Mouse (Mus musculus): Measurements from ENCODE around the gene Btg2. TPM values are rescaled to one million over a fixed set of nuclear protein-coding genes. Genes with fewer than 3 reads are reported as not detected.

Gene Btg2
- polyA plus RNA-seq, 1 experiment from 2014 or later = 109 TPM

GRCm38 (mm10) chr1:134110449-134110848 is 31.5 kb upstream of the Btg2 start:
- H3K4me2 ChIP-seq (ENCODE audit: low read depth, low read length) = peak overlapping the region; percentile 49

GRCm38 (mm10) chr1:134110015-134110414 is 31.1 kb upstream of the Btg2 start:
- H3K36me3 ChIP-seq (ENCODE audit: control insufficient read depth, insufficient read depth) = no peaks in the 10 kb centered on the region
- ATAC-seq (ENCODE audit: low read depth) = peak; percentile 64
- peak overlapping the region; percentile 35 for H3K9ac ChIP-seq (ENCODE audit: low read depth, low read length)
- H3K4me2 ChIP-seq (ENCODE audit: low read depth, low read length) = peak overlapping the region; percentile 49
- H3K9me3 ChIP-seq (replicated peaks; ENCODE audit: control insufficient read depth, low read length) = no peaks in the 10 kb centered on the region
- peak overlapping the region; percentile 21; the same call in 1 of the 2 replicates for H3K4me3 ChIP-seq (ENCODE audit: low read depth, low read length)
- H3K4me1 ChIP-seq (ENCODE audit: control insufficient read depth, low read depth, low read length) = peaks cover 25% of the 10 kb centered on the region
- peak overlapping the region; percentile 89 for H3K27ac ChIP-seq (ENCODE audit: low read length)
- peaks cover 3% of the 10 kb centered on the region; the same call in 1 of the 2 replicates for H3K27me3 ChIP-seq (ENCODE audit: control insufficient read depth, insufficient read depth, low read depth, low read length)
- 76% methylated on average over 3 of the region's 3 CpGs for WGBS (ENCODE audit: insufficient replicate concordance)

More at GRCm38 (mm10) chr1:134110449-134110848, 31.5 kb upstream of the Btg2 start:
- peak; percentile 95 for ATAC-seq (ENCODE audit: low read depth)
- 29% methylated on average over 5 of the region's 5 CpGs for WGBS (ENCODE audit: insufficient replicate concordance)
- Histone ChIP-seq H3K9ac (ENCODE audit: low read depth, low read length) (peak overlapping the region; percentile 35), H3K36me3 (ENCODE audit: control insufficient read depth, insufficient read depth) (no peaks in the 10 kb centered on the region), H3K4me3 (ENCODE audit: low read depth, low read length) (peak overlapping the region; percentile 21; the same call in 1 of the 2 replicates), H3K27ac (ENCODE audit: low read length) (peak overlapping the region; percentile 89), H3K9me3 (replicated peaks; ENCODE audit: control insufficient read depth, low read length) (no peaks in the 10 kb centered on the region), H3K27me3 (ENCODE audit: control insufficient read depth, insufficient read depth, low read depth, low read length) (peaks cover 3% of the 10 kb centered on the region; the same call in 1 of the 2 replicates), H3K4me1 (ENCODE audit: control insufficient read depth, low read depth, low read length) (peaks cover 25% of the 10 kb centered on the region)

GRCm38 (mm10) chr1:134107777-134108176 is 28.9 kb upstream of the Btg2 start:
- H3K9me3 ChIP-seq (replicated peaks; ENCODE audit: control insufficient read depth, low read length) = no peaks in the 10 kb centered on the region
- H3K9ac ChIP-seq (ENCODE audit: low read depth, low read length) = no peak overlapping the region
- H3K27me3 ChIP-seq (ENCODE audit: control insufficient read depth, insufficient read depth, low read depth, low read length) = no peaks in the 10 kb centered on the region
- no peak overlapping the region for H3K27ac ChIP-seq (ENCODE audit: low read length)
- H3K4me3 ChIP-seq (ENCODE audit: low read depth, low read length) = no peak overlapping the region
- ATAC-seq (ENCODE audit: low read depth) = no peak
- no peaks in the 10 kb centered on the region for H3K36me3 ChIP-seq (ENCODE audit: control insufficient read depth, insufficient read depth)
- peaks cover 25% of the 10 kb centered on the region for H3K4me1 ChIP-seq (ENCODE audit: control insufficient read depth, low read depth, low read length)
- H3K4me2 ChIP-seq (ENCODE audit: low read depth, low read length) = no peak overlapping the region
- WGBS (ENCODE audit: insufficient replicate concordance) = 82% methylated on average over 7 of the region's 7 CpGs

- ATAC-seq (ENCODE audit: low read depth) = peak; percentile 19; the same call in 1 of the 2 replicates
Observed at GRCm38 (mm10) chr1:134106719-134107118, 27.8 kb upstream of the Btg2 start.

DNA sequence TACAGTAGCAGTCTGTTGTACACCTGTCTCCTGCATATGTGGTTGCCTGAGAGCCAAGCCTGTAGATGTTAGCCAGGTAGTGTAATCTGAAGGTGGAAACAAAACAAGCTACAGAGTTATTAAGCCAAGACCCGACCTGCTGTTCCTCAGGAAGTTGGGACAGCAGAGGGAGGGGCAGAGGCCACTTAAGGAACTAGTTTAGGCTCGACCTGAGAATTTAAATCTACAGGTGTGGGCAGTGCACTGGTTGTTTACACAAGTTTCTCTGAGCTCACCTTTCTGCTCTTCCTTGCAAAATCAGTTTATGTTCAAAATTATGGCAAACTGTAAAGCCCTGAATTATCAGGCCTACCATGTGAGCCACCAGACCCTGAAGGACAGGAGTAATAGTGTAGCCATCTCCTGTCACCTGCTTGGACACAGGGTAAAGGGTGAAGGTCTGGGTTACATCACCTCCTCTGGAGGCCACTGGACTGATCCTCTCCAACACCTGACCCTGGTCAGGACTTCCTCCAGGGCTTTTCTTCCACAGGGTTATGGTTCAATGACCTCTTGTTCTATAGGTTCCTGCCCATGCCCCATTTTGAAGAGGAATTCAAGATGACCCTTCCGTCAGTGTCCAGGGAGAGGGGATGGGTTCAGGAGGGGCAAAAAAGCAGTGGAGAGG is 27.0 kb upstream of the Btg2 start:
- Histone ChIP-seq H3K4me3 (ENCODE audit: low read depth, low read length) (no peak overlapping the region), H3K9ac (ENCODE audit: low read depth, low read length) (no peak overlapping the region), H3K4me1 (ENCODE audit: control insufficient read depth, low read depth, low read length) (peaks cover 19% of the 10 kb centered on the region), H3K27ac (ENCODE audit: low read length) (no peak overlapping the region), H3K27me3 (ENCODE audit: control insufficient read depth, insufficient read depth, low read depth, low read length) (no peaks in the 10 kb centered on the region), H3K4me2 (ENCODE audit: low read depth, low read length) (no peak overlapping the region), H3K36me3 (ENCODE audit: control insufficient read depth, insufficient read depth) (no peaks in the 10 kb centered on the region), H3K9me3 (replicated peaks; ENCODE audit: control insufficient read depth, low read length) (no peaks in the 10 kb centered on the region)
- WGBS (ENCODE audit: insufficient replicate concordance) = 39% methylated on average over 3 of the region's 3 CpGs
- ATAC-seq (ENCODE audit: low read depth) = no peak

More at GRCm38 (mm10) chr1:134106719-134107118, 27.8 kb upstream of the Btg2 start:
- Histone ChIP-seq H3K27me3 (ENCODE audit: control insufficient read depth, insufficient read depth, low read depth, low read length) (no peaks in the 10 kb centered on the region), H3K36me3 (ENCODE audit: control insufficient read depth, insufficient read depth) (no peaks in the 10 kb centered on the region), H3K4me3 (ENCODE audit: low read depth, low read length) (no peak overlapping the region), H3K4me2 (ENCODE audit: low read depth, low read length) (no peak overlapping the region), H3K4me1 (ENCODE audit: control insufficient read depth, low read depth, low read length) (peaks cover 25% of the 10 kb centered on the region), H3K9me3 (replicated peaks; ENCODE audit: control insufficient read depth, low read length) (no peaks in the 10 kb centered on the region), H3K9ac (ENCODE audit: low read depth, low read length) (no peak overlapping the region), H3K27ac (ENCODE audit: low read length) (no peak overlapping the region)
- WGBS (ENCODE audit: insufficient replicate concordance) = 2% methylated on average over 5 of the region's 5 CpGs

- Histone ChIP-seq H3K4me3 (ENCODE audit: low read depth, low read length) (no peak overlapping the region), H3K4me2 (ENCODE audit: low read depth, low read length) (no peak overlapping the region), H3K9ac (ENCODE audit: low read depth, low read length) (no peak overlapping the region), H3K27me3 (ENCODE audit: control insufficient read depth, insufficient read depth, low read depth, low read length) (no peaks in the 10 kb centered on the region), H3K36me3 (ENCODE audit: control insufficient read depth, insufficient read depth) (no peaks in the 10 kb centered on the region), H3K4me1 (ENCODE audit: control insufficient read depth, low read depth, low read length) (peaks cover 17% of the 10 kb centered on the region), H3K9me3 (replicated peaks; ENCODE audit: control insufficient read depth, low read length) (no peaks in the 10 kb centered on the region), H3K27ac (ENCODE audit: low read length) (no peak overlapping the region)
- no peak for ATAC-seq (ENCODE audit: low read depth)
- 47% methylated on average over 9 of the region's 11 CpGs for WGBS (ENCODE audit: insufficient replicate concordance)
Observed at GRCm38 (mm10) chr1:134105043-134105763, 26.3 kb upstream of the Btg2 start.

DNA sequence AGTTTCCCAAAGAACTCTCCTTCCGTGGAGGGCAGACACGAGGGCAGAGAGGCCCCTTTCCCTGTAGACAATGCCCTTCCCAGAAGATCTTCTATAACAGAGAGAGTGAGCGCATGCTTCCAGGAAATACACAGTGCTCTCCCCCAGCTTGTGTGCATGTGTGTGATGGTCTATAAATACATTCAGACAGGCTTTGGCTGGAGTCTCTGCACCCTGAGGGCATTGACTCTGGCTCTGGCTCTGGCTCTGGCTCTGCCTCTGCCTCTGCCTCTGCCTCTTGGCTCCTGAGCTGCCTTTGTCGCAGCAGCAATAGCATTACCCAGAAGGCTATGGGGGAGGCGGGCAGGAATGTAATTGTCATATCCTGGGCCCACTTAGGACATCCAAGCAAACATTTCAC is 24.9 kb upstream of the Btg2 start:
- no peak overlapping the region for H3K4me2 ChIP-seq (ENCODE audit: low read depth, low read length)
- H3K36me3 ChIP-seq (ENCODE audit: control insufficient read depth, insufficient read depth) = no peaks in the 10 kb centered on the region
- no peaks in the 10 kb centered on the region for H3K27me3 ChIP-seq (ENCODE audit: control insufficient read depth, insufficient read depth, low read depth, low read length)
- no peak overlapping the region for H3K9ac ChIP-seq (ENCODE audit: low read depth, low read length)
- peaks cover 25% of the 10 kb centered on the region for H3K4me1 ChIP-seq (ENCODE audit: control insufficient read depth, low read depth, low read length)
- ATAC-seq (ENCODE audit: low read depth) = no peak
- H3K4me3 ChIP-seq (ENCODE audit: low read depth, low read length) = no peak overlapping the region
- 69% methylated on average over 5 of the region's 5 CpGs for WGBS (ENCODE audit: insufficient replicate concordance)
- H3K9me3 ChIP-seq (replicated peaks; ENCODE audit: control insufficient read depth, low read length) = no peaks in the 10 kb centered on the region
- 0 out of 2 replicates have a peak overlapping the region, but pooled peaks have one; percentile 19 for H3K27ac ChIP-seq (ENCODE audit: low read length)

- H3K9ac ChIP-seq (ENCODE audit: low read depth, low read length) = no peak overlapping the region
- H3K27ac ChIP-seq (ENCODE audit: low read length) = no peak overlapping the region
- H3K4me3 ChIP-seq (ENCODE audit: low read depth, low read length) = no peak overlapping the region
- H3K27me3 ChIP-seq (ENCODE audit: control insufficient read depth, insufficient read depth, low read depth, low read length) = no peaks in the 10 kb centered on the region
- no peaks in the 10 kb centered on the region for H3K36me3 ChIP-seq (ENCODE audit: control insufficient read depth, insufficient read depth)
- no peak overlapping the region for H3K4me2 ChIP-seq (ENCODE audit: low read depth, low read length)
- ATAC-seq (ENCODE audit: low read depth) = no peak
- no peaks in the 10 kb centered on the region for H3K9me3 ChIP-seq (replicated peaks; ENCODE audit: control insufficient read depth, low read length)
- peaks cover 46% of the 10 kb centered on the region for H3K4me1 ChIP-seq (ENCODE audit: control insufficient read depth, low read depth, low read length)
- WGBS (ENCODE audit: insufficient replicate concordance) = 56% methylated on average over 3 of the region's 3 CpGs
Observed at GRCm38 (mm10) chr1:134101593-134101992, 22.7 kb upstream of the Btg2 start.

DNA sequence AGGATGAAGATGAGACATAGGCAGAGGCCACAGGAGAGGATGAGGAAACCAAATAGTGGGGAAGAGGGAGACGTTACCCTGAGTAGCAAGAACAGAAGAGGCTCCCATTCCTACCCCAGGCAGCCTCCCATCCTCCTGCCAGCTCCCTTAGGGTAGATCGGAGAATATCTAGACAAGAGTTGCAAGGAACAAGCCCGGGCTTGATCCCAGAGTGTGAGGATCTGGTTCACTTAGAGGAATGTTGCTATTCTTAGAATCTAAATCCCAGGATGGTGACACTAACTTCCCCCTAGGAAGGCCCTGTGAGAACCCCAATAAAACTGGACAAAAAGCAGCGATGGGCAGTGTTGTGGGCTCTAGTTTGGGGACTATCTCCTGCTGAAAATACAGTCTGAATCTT is 22.0 kb upstream of the Btg2 start:
- Histone ChIP-seq H3K4me2 (ENCODE audit: low read depth, low read length) (no peak overlapping the region), H3K27ac (ENCODE audit: low read length) (no peak overlapping the region), H3K4me1 (ENCODE audit: control insufficient read depth, low read depth, low read length) (peaks cover 48% of the 10 kb centered on the region), H3K9ac (ENCODE audit: low read depth, low read length) (no peak overlapping the region), H3K36me3 (ENCODE audit: control insufficient read depth, insufficient read depth) (no peaks in the 10 kb centered on the region), H3K4me3 (ENCODE audit: low read depth, low read length) (no peak overlapping the region), H3K27me3 (ENCODE audit: control insufficient read depth, insufficient read depth, low read depth, low read length) (no peaks in the 10 kb centered on the region), H3K9me3 (replicated peaks; ENCODE audit: control insufficient read depth, low read length) (no peaks in the 10 kb centered on the region)
- 67% methylated on average over 4 of the region's 4 CpGs for whole genome bisulfite sequencing (ENCODE audit: insufficient replicate concordance)
- ATAC-seq (ENCODE audit: low read depth) = no peak
